Mouse (Mus musculus): ENCODE data around the gene Gm45233.

Gene Gm45233

GRCm38 (mm10) chr7:43448246-43448645 lies 4.3 kb downstream of the Gm45233 start:
- DNase-seq (ENCODE audit: low read depth, low spot score), result no peak

GRCm38 (mm10) chr7:43449811-43450210 lies 5.9 kb downstream of the Gm45233 start:
- no peak for DNase-seq (ENCODE audit: low read depth, low spot score)

DNA sequence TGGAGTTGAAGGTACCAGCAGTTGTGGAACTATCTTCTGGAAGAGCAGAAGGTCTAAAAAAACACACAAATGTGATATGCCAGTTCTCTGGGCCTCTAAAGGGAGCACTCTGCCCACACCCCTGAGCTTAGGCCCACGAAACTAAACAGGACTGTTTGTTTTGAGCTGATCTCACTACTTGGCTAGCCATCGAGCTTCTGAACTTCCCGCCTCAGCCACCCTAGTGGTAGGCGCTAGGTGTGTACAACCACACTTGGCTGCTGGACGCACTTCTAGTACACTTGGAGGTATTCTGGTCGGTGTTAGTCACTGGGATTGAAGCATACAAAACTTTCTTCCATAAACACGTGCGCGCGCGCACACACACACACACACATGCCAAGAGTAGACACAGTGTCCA lies 7.8 kb downstream of the Gm45233 start:
- no peak for DNase-seq (ENCODE audit: low read depth, low spot score)

GRCm38 (mm10) chr7:43452609-43453008 lies 8.7 kb downstream of the Gm45233 start:
- DNase-seq (ENCODE audit: low read depth, low spot score), result no peak

DNA sequence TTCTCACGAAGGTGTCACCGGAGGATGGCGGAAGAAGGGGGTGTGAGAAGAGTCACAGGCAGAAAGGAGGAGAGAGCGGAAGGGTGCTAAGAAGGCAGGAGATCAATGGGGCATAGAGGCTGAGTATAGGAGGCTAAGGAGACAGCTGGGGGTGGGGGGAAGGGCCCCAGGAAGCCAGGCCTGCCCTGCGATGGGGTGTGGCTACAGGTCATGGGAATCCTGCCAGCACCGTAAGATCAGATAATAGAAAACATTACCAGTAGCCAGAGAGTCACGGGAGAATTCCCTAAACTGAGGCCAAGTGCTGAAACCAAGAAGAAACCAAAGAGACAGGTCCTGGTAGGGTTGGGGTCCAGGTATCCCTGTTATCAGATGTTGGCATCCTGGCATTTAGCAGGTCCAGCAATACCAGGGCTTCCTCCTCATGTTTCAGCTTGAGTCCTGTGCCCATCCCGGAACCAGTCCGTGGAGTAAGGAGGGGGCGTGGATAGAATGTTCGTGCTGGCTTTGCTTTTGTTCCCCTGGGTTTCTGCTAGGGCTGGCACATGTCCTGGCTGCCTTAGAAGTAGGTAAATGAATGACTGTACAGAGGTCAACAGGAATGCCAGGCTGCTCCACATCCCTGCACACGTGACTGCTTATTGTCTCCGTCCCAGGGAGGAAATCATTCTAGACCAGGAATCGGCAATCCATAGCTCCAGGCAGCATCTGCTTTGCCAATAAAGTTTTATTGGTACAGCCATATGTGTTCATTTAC lies 9.8 kb downstream of the Gm45233 start:
- DNase-seq (ENCODE audit: low read depth, low spot score), result no peak

DNA sequence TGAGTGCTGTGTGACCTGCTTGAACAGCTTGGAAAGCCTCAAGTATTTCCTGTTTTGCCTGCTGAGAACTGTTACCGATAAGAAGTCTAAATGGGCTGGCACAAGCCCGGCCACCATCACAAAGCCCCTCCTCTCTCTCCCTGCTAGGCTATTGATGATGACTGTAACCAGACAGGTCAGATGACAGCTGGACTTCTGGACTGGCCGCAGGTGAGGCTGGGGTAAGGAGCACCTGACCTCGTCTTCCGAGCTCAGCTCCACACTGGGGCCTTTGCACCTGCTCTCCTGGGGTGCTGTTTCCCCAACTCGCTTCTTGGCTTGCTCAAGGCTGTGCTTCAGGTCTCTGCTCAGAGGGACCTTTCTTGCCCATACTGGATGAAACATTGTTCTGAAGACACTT lies 10.4 kb downstream of the Gm45233 start:
- no peak for DNase-seq (ENCODE audit: low read depth, low spot score)

GRCm38 (mm10) chr7:43462851-43463250 lies 18.9 kb downstream of the Gm45233 start, which contains the start of gene Vsig10l:
TSS of gene Vsig10l (plus strand) at chr7:43463151.
- DNase-seq (ENCODE audit: low read depth, low spot score), result no peak

- DNase-seq (ENCODE audit: low read depth, low spot score), result no peak
Observed at GRCm38 (mm10) chr7:43463976-43464375, 20.0 kb downstream of the Gm45233 start.

DNA sequence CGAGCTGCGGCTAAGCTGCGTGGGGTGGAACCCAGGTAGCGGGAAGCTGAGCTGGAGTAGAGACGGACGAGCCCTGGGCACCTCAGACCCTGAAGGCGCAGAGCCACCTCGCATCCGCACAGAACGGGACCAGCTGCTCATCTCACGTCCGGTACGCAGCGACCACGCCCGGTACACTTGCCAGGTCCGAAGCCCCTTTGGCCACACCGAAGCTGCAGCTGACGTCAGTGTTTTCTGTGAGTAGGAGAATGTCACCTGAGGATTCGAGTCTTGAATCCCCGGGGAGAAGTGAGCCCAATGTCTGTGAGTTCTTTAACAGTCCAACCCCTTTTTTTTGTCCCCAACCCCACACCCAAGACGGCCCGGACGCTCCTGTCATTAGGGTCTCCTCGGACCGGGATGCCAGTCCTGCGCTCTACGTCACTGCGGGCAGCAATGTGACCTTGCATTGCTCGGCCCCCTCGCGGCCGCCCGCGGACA lies 21.0 kb downstream of the Gm45233 start:
- peak; percentile 47 for DNase-seq (ENCODE audit: low read depth, low spot score)

DNA sequence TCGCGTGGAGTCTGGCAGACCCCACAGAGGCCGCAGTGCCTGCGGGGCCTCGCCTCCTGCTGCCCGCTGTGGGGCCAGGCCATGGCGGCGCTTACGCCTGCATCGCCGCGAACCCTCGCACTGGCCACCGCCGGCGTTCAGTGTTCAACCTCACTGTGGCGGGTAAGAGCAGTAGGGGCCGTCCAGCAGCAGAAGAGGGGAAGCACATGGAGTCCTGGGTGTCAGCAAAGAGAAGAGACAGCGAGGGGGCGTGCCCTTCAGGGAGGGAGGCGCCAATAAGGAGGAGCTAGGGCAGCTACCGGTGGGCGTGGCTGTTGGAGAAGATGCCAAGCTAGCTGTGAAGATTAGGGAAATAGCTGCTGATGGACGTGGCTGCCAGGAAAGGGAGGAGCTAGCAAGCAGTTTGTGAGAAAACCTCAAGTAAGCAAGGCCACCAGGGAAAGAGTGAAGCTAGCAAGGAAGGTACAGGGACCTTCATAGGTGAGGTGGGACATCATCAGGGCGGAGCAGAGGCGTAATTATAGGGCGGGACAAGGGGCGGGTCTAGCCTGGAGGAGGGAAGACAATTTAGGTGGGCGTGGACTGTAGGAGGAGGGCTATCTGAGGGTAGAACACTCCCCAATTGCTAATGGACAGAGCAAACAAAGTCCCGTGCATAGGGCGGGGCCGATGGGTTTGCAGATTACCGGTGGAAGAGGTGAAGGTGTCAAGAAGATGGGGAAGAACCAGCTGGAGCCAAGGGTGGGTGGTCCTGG lies 21.6 kb downstream of the Gm45233 start:
- peak; percentile 70 for DNase-seq (ENCODE audit: low read depth, low spot score)

GRCm38 (mm10) chr7:43466099-43466694 lies 22.3 kb downstream of the Gm45233 start:
- DNase-seq (ENCODE audit: low read depth, low spot score), result no peak

DNA sequence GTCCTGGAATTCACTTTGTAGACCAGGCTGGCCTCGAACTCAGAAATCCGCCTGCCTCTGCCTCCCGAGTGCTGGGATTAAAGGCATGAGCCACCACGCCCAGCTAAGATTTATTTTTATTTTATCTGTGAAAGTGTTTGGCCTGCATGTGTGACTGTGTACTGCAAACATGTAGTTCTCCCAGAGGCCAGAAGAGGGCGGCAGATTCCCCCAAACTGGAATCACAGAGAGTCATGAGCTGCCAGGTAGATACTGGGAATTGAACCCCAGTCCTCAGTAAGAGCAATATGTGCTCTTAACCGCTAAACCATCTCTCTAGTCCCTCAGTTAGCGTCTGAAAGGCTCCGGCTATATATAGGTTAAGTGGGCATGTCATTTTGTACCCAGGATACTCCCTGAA lies 26.4 kb downstream of the Gm45233 start:
- no peak for DNase-seq (ENCODE audit: low read depth, low spot score)

DNA sequence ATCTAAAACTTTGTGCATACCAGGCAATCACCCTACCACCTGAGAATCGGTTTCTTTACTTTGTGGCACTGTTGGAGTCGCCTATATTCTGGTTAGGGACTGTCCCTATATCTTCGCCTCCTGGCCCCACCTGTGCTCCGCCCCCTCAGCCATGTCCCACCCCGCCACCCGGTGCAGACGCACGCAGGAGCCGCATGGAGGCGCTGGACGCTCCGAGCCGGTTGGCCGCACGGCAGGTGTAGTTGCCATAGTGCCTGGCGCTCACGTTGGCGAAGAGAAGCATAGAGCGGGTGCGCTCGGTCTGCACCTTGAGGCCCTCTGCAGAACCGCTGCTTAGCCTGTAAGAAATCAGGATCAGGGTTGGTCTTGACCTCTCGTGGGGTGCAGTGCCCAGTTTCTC lies 31.8 kb downstream of the Gm45233 start:
- DNase-seq (ENCODE audit: low read depth, low spot score), result no peak

- DNase-seq (ENCODE audit: low read depth, low spot score), result no peak
Observed at GRCm38 (mm10) chr7:43476376-43476775, 32.4 kb downstream of the Gm45233 start.

GRCm38 (mm10) chr7:43481191-43481590 lies 37.3 kb downstream of the Gm45233 start:
- no peak for DNase-seq (ENCODE audit: low read depth, low spot score)

DNA sequence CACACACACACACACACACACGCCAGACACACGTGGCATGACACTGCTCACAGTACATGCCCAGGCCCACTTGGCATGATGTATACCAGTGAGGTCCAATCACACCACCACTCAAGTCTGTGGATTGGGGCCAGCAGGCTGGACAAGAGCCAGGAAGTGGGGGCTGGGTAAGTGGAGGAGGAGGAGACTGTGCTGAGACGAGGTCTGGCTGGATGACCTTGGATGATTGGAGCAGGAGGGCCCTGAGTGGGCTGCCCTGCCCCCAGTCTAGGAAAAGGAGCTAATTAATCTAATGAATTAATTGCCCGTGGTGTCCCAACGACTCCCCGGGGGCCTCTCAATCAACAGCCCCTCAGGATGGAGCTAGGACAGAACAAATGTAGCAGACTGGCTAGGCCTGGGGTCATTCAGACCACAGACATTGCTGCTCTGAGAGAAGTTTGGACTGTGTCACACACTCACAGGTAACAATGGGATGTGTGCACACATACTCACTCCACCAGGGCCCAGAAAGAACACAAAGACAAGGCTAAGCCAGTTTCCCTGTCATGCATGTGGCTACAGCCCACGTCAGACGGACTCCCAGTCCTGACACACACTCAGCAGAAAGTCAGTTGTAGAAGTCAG lies 38.3 kb downstream of the Gm45233 start:
- DNase-seq (ENCODE audit: low read depth, low spot score), result no peak

GRCm38 (mm10) chr7:43483236-43483635 lies 39.3 kb downstream of the Gm45233 start:
- no peak for DNase-seq (ENCODE audit: low read depth, low spot score)

DNA sequence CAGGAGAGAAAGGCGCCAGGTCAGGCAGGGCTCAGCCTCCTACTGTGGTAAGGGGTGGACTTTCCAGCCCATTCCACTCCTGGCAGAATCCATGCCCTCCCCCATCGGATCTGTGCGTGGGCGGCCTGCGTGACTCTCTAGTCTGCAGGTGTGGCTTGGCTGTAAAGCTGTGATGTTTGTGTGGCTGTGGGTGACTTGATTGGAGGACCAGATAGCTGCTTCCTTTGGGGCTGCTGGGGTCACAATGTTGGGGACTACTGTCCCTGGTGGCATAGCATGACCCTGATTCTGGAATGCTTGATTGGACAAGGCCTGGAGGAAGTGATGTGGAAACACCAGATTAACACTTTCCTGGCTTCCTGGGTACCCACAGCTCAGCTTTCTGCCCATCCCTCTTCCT lies 44.7 kb downstream of the Gm45233 start:
- no peak for DNase-seq (ENCODE audit: low read depth, low spot score)

GRCm38 (mm10) chr7:43489631-43490125 lies 45.8 kb downstream of the Gm45233 start, which contains the start of gene Iglon5:
TSS of gene Iglon5 (minus strand) at chr7:43490075.
- DNase-seq (ENCODE audit: low read depth, low spot score), result no peak

DNA sequence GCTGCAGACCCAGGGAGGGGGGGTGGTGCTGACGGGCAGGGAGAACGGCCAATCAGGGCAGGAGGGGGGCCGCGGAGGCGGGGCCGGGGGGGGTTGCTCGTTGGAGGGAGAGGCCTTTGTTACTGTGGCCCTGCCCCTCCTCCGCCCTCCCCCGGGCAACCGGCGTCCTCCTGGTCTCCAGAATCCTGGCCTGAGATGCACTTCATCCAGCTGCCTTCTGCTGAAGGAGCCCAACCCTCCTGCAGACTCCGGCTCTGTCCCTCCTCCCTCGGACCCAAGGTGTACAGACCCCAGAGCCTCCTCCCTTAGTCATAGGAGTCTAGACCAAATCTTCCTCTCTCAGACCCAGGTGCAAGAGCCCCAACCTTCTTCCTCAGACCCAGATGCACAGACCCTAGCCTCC lies 46.3 kb downstream of the Gm45233 start:
- no peak for DNase-seq (ENCODE audit: low read depth, low spot score)

DNA sequence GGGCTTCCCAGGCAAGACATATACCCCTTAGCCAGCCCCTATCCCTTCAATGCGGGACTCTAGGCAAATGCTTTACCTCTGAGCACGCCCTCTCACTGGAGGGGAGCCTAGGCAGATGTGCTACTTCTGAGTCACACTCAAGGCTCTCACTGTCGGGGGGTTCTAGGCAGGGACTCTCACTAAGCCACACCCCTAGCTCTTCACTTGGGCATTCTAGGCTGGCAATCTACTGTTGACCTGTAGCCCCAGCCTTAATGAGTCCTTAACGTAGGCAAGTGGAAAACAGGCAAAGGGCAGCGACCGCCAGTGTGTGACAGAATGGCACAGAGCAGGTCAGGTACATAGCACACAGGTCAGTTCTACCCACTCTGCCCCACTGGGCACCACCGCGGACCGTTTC lies 46.9 kb downstream of the Gm45233 start:
- DNase-seq (ENCODE audit: low read depth, low spot score), result no peak

Data from embryo, embryonic 11.5 days (tissue).